Mouse (Mus musculus): ENCODE measurements around the gene Fgd4.

- TF ChIP-seq POLR2A (IDR thresholded peaks at IDR 0.05; ENCODE audit: insufficient read depth, low read length), result no peak
- no peak for TF ChIP-seq CTCF (IDR thresholded peaks at IDR 0.05; ENCODE audit: low read depth, low read length)
- no peak for TF ChIP-seq EP300 (IDR thresholded peaks at IDR 0.05; ENCODE audit: insufficient read depth, low read depth, low read length)
Observed at GRCm38 (mm10) chr16:16592622-16593021, 7.7 kb downstream of the Fgd4 start.

All from ES-Bruce4 (cell line).